Mouse (Mus musculus) adrenal gland, adult 18-20 months (tissue): ENCODE measurements around the gene Rasa2. TPM values are rescaled to one million over a fixed set of nuclear protein-coding genes. Genes with fewer than 3 reads are reported as not detected.

Experiments
- total RNA-seq, 2 experiments: library from RNA; stranded (reverse); gene quantifications; 1 replicate in 1 of 2; 2 replicates in 1 of 2; pipeline ENCODE4 v1.2.3; 2021

Rasa2 gene
- total RNA-seq, 2 experiments from 2014 or later = 12.1 to 15.4 TPM

Other genes with a start within 250 kb of the Rasa2 start
- 10 to 100 TPM; 78.4 to 80.0 TPM for gene Rnf7, start 152.9 kb downstream of the Rasa2 start, total RNA-seq
- under 1 TPM in 1 of 2 experiments, not detected in 1; 0.16 TPM for gene Gm28729, start 106.4 kb downstream of the Rasa2 start, total RNA-seq
- 10 to 100 TPM; 60.0 to 97.3 TPM for gene Zbtb38, start 121.2 kb upstream of the Rasa2 start, total RNA-seq